Mouse (Mus musculus) kidney, embryonic 16.5 days (tissue): ENCODE data around the gene Hace1. TPM values are rescaled to one million over a fixed set of nuclear protein-coding genes. Genes with fewer than 3 reads are reported as not detected.

Experiments used
- ATAC-seq: fragments of 200-750 bp; cut with Nextera tagmentation; 2 replicates; pipeline ENCODE4 v1.8.0; 2017; ENCODE audit warnings: moderate TSS enrichment; ENCODE audit not compliant: low FRiP score, low TSS enrichment
- H3K27ac ChIP-seq: fragments of 300-500 bp; sonication (generic); 2 replicates; pipeline ENCODE4 v1.5.1; 2014; ENCODE audit warnings: low read length
- H3K27me3 ChIP-seq: fragments of 300-500 bp; sonication (generic); 2 replicates; pipeline ENCODE4 v1.6.1; 2014; ENCODE audit warnings: low read length, control low read depth, mixed read lengths; ENCODE audit not compliant: insufficient read depth
- H3K36me3 ChIP-seq: fragments of 300-500 bp; sonication (generic); 2 replicates; pipeline ENCODE4 v1.6.1; 2014; ENCODE audit warnings: low read length, control low read depth, mixed read lengths; ENCODE audit not compliant: insufficient read depth
- H3K4me1 ChIP-seq: fragments of 300-500 bp; sonication (generic); 2 replicates; pipeline ENCODE4 v1.6.1; 2014; ENCODE audit warnings: low read length, control low read depth, mixed read lengths; ENCODE audit not compliant: insufficient read depth
- H3K4me2 ChIP-seq: fragments of 300-500 bp; sonication (generic); replicated peaks from 2 replicates; pipeline ENCODE4 v1.6.1; 2014; ENCODE audit warnings: low read depth, low read length
- H3K4me3 ChIP-seq: fragments of 300-500 bp; sonication (generic); 2 replicates; pipeline ENCODE4 v1.5.1; 2014; ENCODE audit warnings: mild to moderate bottlenecking, low read length
- H3K9ac ChIP-seq: fragments of 300-500 bp; sonication (generic); replicated peaks from 2 replicates; pipeline ENCODE4 v1.6.1; 2014; ENCODE audit warnings: low read length
- H3K9me3 ChIP-seq: fragments of 300-500 bp; sonication (generic); 2 replicates; pipeline ENCODE4 v1.6.1; 2016; ENCODE audit warnings: low read length, control low read depth
- WGBS: fragments of 180-500 bp; shearing (Covaris S2); extraction: QIAGEN DNeasy Blood & Tissue Kit; methylation state at CpG from one replicate; pipeline ENCODE4 v1.1.7; 2014; 5-methylcytosine and 5-hydroxymethylcytosine counted together
- microRNA-seq: library from miRNA; unstranded; fragments of <30 nt; microRNA quantifications from one replicate; pipeline ENCODE4, GENCODE M21; 2016
- polyA plus RNA-seq: library from polyadenylated mRNA; unstranded; fragments of >200 nt; fragmentation: Nextera tagmentation; extraction: Ambion mirVana; gene quantifications from 2 replicates; pipeline ENCODE4 v1.2.1, GENCODE M21; 2015

Gene Hace1
- polyA plus RNA-seq, 1 experiment from 2014 or later: 18.5 TPM

GRCm38 (mm10) chr10:45694931-45695330 is 117.3 kb downstream of the Hace1 start:
- no peaks in the 10 kb centered on the region for H3K27me3 ChIP-seq
- H3K9ac ChIP-seq: no peak overlapping the region
- ATAC-seq: no peak

GRCm38 (mm10) chr10:45695522-45695921 is 117.9 kb downstream of the Hace1 start:
- no peak for ATAC-seq
- no peak overlapping the region for H3K27ac ChIP-seq
- H3K4me2 ChIP-seq: no peak overlapping the region
- H3K4me3 ChIP-seq: no peak overlapping the region
- no peaks in the 10 kb centered on the region for H3K36me3 ChIP-seq
- H3K9ac ChIP-seq: no peak overlapping the region
- WGBS: 91% methylated on average over 1 of the region's 1 CpGs
- H3K27me3 ChIP-seq: no peaks in the 10 kb centered on the region
- no peaks in the 10 kb centered on the region for H3K9me3 ChIP-seq
- no peaks in the 10 kb centered on the region for H3K4me1 ChIP-seq

More at GRCm38 (mm10) chr10:45694931-45695330, 117.3 kb downstream of the Hace1 start:
- Histone ChIP-seq H3K4me2 (no peak overlapping the region), H3K4me1 (no peaks in the 10 kb centered on the region), H3K27ac (no peak overlapping the region), H3K4me3 (no peak overlapping the region), H3K9me3 (no peaks in the 10 kb centered on the region), H3K36me3 (no peaks in the 10 kb centered on the region)

- Histone ChIP-seq H3K4me1 (no peaks in the 10 kb centered on the region), H3K9me3 (no peaks in the 10 kb centered on the region), H3K4me2 (no peak overlapping the region), H3K36me3 (peaks cover 4% of the 10 kb centered on the region; the same call in 1 of the 2 replicates), H3K27ac (no peak overlapping the region), H3K27me3 (no peaks in the 10 kb centered on the region), H3K9ac (no peak overlapping the region), H3K4me3 (no peak overlapping the region)
- peak; percentile 39; the same call in 1 of the 2 replicates for ATAC-seq
- WGBS: 84% methylated on average over 3 of the region's 3 CpGs
Observed at GRCm38 (mm10) chr10:45698930-45699329, 121.3 kb downstream of the Hace1 start.

GRCm38 (mm10) chr10:45706849-45707248 is 129.2 kb downstream of the Hace1 start:
- H3K4me3 ChIP-seq: no peak overlapping the region
- 69% methylated on average over 2 of the region's 2 CpGs for WGBS
- H3K27ac ChIP-seq: no peak overlapping the region
- H3K27me3 ChIP-seq: no peaks in the 10 kb centered on the region
- no peak for ATAC-seq
- H3K9me3 ChIP-seq: no peaks in the 10 kb centered on the region
- no peak overlapping the region for H3K9ac ChIP-seq
- no peak overlapping the region for H3K4me2 ChIP-seq
- H3K4me1 ChIP-seq: no peaks in the 10 kb centered on the region
- H3K36me3 ChIP-seq: no peaks in the 10 kb centered on the region

- 87% methylated on average over 3 of the region's 3 CpGs for WGBS
- Histone ChIP-seq H3K9me3 (no peaks in the 10 kb centered on the region), H3K4me1 (no peaks in the 10 kb centered on the region), H3K36me3 (no peaks in the 10 kb centered on the region; the same call in 1 of the 2 replicates), H3K9ac (no peak overlapping the region), H3K27me3 (no peaks in the 10 kb centered on the region), H3K27ac (no peak overlapping the region), H3K4me2 (no peak overlapping the region), H3K4me3 (no peak overlapping the region)
- no peak for ATAC-seq
Observed at GRCm38 (mm10) chr10:45710848-45711247, 133.2 kb downstream of the Hace1 start.

- H3K27ac ChIP-seq: no peak overlapping the region
- no peaks in the 10 kb centered on the region for H3K9me3 ChIP-seq
- no peak overlapping the region for H3K4me3 ChIP-seq
- no peaks in the 10 kb centered on the region for H3K4me1 ChIP-seq
- no peak for ATAC-seq
- whole genome bisulfite sequencing: 79% methylated on average over 4 of the region's 4 CpGs
- no peak overlapping the region for H3K4me2 ChIP-seq
- no peaks in the 10 kb centered on the region for H3K27me3 ChIP-seq
- H3K36me3 ChIP-seq: no peaks in the 10 kb centered on the region; the same call in 1 of the 2 replicates
- H3K9ac ChIP-seq: no peak overlapping the region
Observed at GRCm38 (mm10) chr10:45711348-45711747, 133.7 kb downstream of the Hace1 start.

Small RNAs within 50 kb of the gene (microRNA-seq; reads per million reads assigned to microRNA genes)
- not detected for gene Gm27731

Other genes starting within 250 kb of the Hace1 start
- gene Bves, start 242.1 kb upstream of the Hace1 start, polyA plus RNA-seq: 1.1 and 1.9 TPM in 2 replicates
- 0.75 and 1.3 TPM in 2 replicates for gene Lin28b, start 91.4 kb upstream of the Hace1 start, polyA plus RNA-seq